Mouse (Mus musculus) neural tube, embryonic 11.5 days (tissue): ENCODE measurements around the gene Pnrc1. TPM values are rescaled to one million over a fixed set of nuclear protein-coding genes. Genes with fewer than 3 reads are reported as not detected.

Experiments used
- ATAC-seq: fragments of 200-750 bp; cut with Nextera tagmentation; 2 replicates; pipeline ENCODE4 v1.8.0; 2017; ENCODE audit warnings: moderate number of reproducible peaks, mild to moderate bottlenecking, moderate TSS enrichment, moderate library complexity; ENCODE audit not compliant: insufficient read depth, low FRiP score, low TSS enrichment
- DNase-seq: peaks from one replicate; pipeline ENCODE4 v3.0.0-alpha.2; 2015; ENCODE audit warnings: low spot score
- H3K27ac ChIP-seq: fragments of 300-500 bp; sonication (generic); 2 replicates; pipeline ENCODE4 v1.5.1; 2014; ENCODE audit warnings: low read depth, mild to moderate bottlenecking, low read length
- H3K27me3 ChIP-seq: fragments of 300-500 bp; sonication (generic); 2 replicates; pipeline ENCODE4 v1.6.1; 2014; ENCODE audit warnings: mild to moderate bottlenecking, low read length, mixed read lengths; ENCODE audit not compliant: control insufficient read depth, insufficient read depth
- H3K36me3 ChIP-seq: fragments of 300-500 bp; sonication (generic); 2 replicates; pipeline ENCODE4 v1.6.1; 2014; ENCODE audit warnings: mild to moderate bottlenecking, low read length, moderate library complexity, mixed read lengths; ENCODE audit not compliant: control insufficient read depth, insufficient read depth
- H3K4me1 ChIP-seq: fragments of 300-500 bp; sonication (generic); 2 replicates; pipeline ENCODE4 v1.6.1; 2014; ENCODE audit warnings: low read length, mixed read lengths; ENCODE audit not compliant: control insufficient read depth, insufficient read depth
- H3K4me2 ChIP-seq: fragments of 300-500 bp; sonication (generic); 2 replicates; pipeline ENCODE4 v1.6.1; 2014; ENCODE audit warnings: low read depth, mild to moderate bottlenecking, moderate library complexity
- H3K4me3 ChIP-seq: fragments of 300-500 bp; sonication (generic); 2 replicates; pipeline ENCODE4 v1.5.1; 2014; ENCODE audit warnings: low read depth, low read length
- H3K9ac ChIP-seq: fragments of 300-500 bp; sonication (generic); 2 replicates; pipeline ENCODE4 v1.6.1; 2014; ENCODE audit warnings: mild to moderate bottlenecking, low read length
- H3K9me3 ChIP-seq: fragments of 300-500 bp; sonication (generic); 2 replicates; pipeline ENCODE4 v1.6.1; 2016; ENCODE audit warnings: low read length; ENCODE audit not compliant: control insufficient read depth
- WGBS: fragments of 180-500 bp; shearing (Covaris S2); extraction: QIAGEN DNeasy Blood & Tissue Kit; methylation state at CpG from one replicate; pipeline ENCODE4 v1.1.7; 2014; 5-methylcytosine and 5-hydroxymethylcytosine counted together
- polyA plus RNA-seq: library from polyadenylated mRNA; unstranded; fragments of >200 nt; fragmentation: Nextera tagmentation; extraction: Ambion mirVana; gene quantifications from 2 replicates; pipeline ENCODE4 v1.2.1, GENCODE M21; 2014

Pnrc1 gene
- polyA plus RNA-seq, 1 experiment from 2014 or later = 88.8 TPM

DNA sequence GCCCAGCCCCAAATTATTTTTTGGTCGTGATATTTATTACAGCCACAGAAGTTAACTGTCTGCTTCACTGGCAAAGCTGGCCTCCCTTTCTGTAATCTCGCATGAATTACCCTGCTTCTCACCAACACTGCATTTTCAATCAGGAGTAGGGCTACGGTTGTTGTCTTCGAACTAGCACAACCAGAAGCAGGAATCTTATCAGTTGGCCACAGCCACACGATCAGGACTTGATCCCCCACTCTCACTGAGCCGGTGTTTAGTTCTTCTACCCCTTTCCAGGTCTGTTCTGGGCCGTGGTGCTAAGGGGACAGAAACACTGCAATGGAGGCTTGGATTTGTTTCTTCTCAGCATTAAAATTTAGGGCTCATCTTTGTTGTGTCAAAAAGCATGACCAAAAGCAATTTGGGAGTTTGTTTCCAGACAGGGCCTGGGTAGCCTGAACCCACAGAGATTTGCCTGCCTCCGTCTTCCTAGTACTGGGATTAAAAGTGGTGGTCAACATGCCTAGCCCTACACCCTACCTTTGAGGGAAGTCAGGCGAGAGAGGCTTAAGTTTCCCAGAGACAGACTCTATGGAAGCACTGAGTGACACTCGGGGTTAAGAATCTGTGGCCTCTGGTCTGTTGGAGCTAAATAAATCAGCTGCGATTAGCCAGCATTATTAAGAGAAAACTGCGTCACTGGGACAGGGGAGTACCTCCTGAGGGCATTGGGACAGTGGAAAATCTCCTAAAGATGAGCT is 46.8 kb downstream of the Pnrc1 start:
- no peak overlapping the region for H3K9ac ChIP-seq
- DNase-seq (no peak), ATAC-seq (no peak)
- 0 out of 2 replicates have a peak, but pooled peaks cover 3% of the 10 kb centered on the region for H3K4me1 ChIP-seq
- no peak overlapping the region for H3K4me3 ChIP-seq
- peaks cover 4% of the 10 kb centered on the region for H3K36me3 ChIP-seq
- H3K4me2 ChIP-seq = no peak overlapping the region
- H3K27ac ChIP-seq = no peak overlapping the region
- no peaks in the 10 kb centered on the region for H3K27me3 ChIP-seq
- 83% methylated on average over 12 of the region's 12 CpGs for WGBS
- no peaks in the 10 kb centered on the region for H3K9me3 ChIP-seq

GRCm38 (mm10) chr4:33242536-33242935 is 47.4 kb downstream of the Pnrc1 start:
- H3K4me1 ChIP-seq = 0 out of 2 replicates have a peak, but pooled peaks cover 3% of the 10 kb centered on the region
- no peak overlapping the region for H3K4me2 ChIP-seq
- peaks cover 4% of the 10 kb centered on the region for H3K36me3 ChIP-seq
- ATAC-seq = no peak
- no peak overlapping the region for H3K9ac ChIP-seq
- no peak overlapping the region for H3K4me3 ChIP-seq
- no peak for DNase-seq
- WGBS = 88% methylated on average over 5 of the region's 5 CpGs
- H3K9me3 ChIP-seq = no peaks in the 10 kb centered on the region
- no peaks in the 10 kb centered on the region for H3K27me3 ChIP-seq
- H3K27ac ChIP-seq = no peak overlapping the region

- Histone ChIP-seq H3K36me3 (no peaks in the 10 kb centered on the region), H3K4me2 (no peak overlapping the region), H3K4me3 (no peak overlapping the region), H3K4me1 (no peaks in the 10 kb centered on the region), H3K9ac (no peak overlapping the region), H3K9me3 (no peaks in the 10 kb centered on the region), H3K27me3 (no peaks in the 10 kb centered on the region), H3K27ac (no peak overlapping the region)
- DNase-seq (no peak), ATAC-seq (no peak)
- WGBS = 90% methylated on average over 18 of the region's 18 CpGs
Measured at GRCm38 (mm10) chr4:33230881-33231280, 59.1 kb downstream of the Pnrc1 start.

GRCm38 (mm10) chr4:33229639-33230038 is 60.3 kb downstream of the Pnrc1 start:
- Histone ChIP-seq H3K4me2 (no peak overlapping the region), H3K27me3 (no peaks in the 10 kb centered on the region), H3K36me3 (no peaks in the 10 kb centered on the region), H3K9ac (no peak overlapping the region), H3K4me3 (no peak overlapping the region), H3K4me1 (no peaks in the 10 kb centered on the region), H3K27ac (no peak overlapping the region), H3K9me3 (no peaks in the 10 kb centered on the region)
- DNase-seq (no peak), ATAC-seq (no peak)
- 78% methylated on average over 4 of the region's 4 CpGs for WGBS

DNA sequence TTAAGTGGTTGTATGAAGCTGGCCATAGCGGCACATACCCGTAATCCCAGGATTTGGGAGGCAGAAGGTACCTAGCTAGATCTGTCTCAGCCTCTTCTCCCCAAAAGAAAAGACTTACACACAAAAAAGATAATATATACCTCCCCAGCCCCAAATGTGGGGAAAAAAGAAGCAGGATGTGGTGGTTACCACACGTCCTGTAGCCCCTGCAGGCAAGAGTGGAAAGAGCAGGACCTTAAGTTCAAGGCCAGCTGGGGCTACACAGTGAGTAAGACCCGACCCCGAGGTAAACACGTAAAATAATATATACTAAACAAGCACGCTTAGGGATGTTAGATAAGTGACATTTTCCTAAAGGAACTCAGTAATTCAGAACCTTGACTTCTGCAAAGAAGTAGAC is 62.8 kb downstream of the Pnrc1 start:
- DNase-seq = no peak
- no peaks in the 10 kb centered on the region for H3K36me3 ChIP-seq
- no peaks in the 10 kb centered on the region for H3K27me3 ChIP-seq
- no peaks in the 10 kb centered on the region for H3K9me3 ChIP-seq
- H3K4me1 ChIP-seq = no peaks in the 10 kb centered on the region
- no peak for ATAC-seq
- 91% methylated on average over 7 of the region's 7 CpGs for WGBS
- H3K9ac ChIP-seq = no peak overlapping the region
- H3K27ac ChIP-seq = no peak overlapping the region
- H3K4me2 ChIP-seq = no peak overlapping the region
- H3K4me3 ChIP-seq = no peak overlapping the region

- 78% methylated on average over 7 of the region's 7 CpGs for WGBS
- Histone ChIP-seq H3K4me1 (no peaks in the 10 kb centered on the region), H3K4me2 (no peak overlapping the region), H3K9me3 (no peaks in the 10 kb centered on the region), H3K27ac (no peak overlapping the region), H3K36me3 (no peaks in the 10 kb centered on the region), H3K4me3 (no peak overlapping the region), H3K9ac (no peak overlapping the region), H3K27me3 (no peaks in the 10 kb centered on the region)
- ATAC-seq = no peak
- DNase-seq = no peak
Measured at GRCm38 (mm10) chr4:33224003-33224675, 65.8 kb downstream of the Pnrc1 start.

DNA sequence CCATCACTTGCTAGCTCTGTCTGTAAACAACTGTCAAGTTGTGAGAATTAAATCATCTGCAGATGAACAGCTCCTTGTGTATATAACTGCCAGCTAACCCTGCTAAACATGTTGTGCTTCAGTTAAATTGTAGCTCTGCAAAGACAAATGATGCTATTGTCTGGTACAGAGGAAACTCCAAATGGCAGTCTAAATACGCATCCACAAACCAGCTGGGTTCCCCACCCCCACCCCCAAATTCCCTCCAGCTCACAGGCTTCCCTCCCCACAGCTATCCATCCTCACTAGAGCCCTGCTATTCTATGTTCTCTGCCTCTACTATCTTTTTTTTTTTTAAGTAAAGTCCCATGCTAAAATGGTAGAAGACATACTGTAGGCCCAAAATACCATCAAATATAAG is 68.1 kb downstream of the Pnrc1 start:
- WGBS = 52% methylated on average over 1 of the region's 1 CpGs
- ATAC-seq (no peak), DNase-seq (no peak)
- Histone ChIP-seq H3K4me3 (no peak overlapping the region), H3K36me3 (no peaks in the 10 kb centered on the region), H3K9me3 (no peaks in the 10 kb centered on the region), H3K4me2 (no peak overlapping the region), H3K27me3 (no peaks in the 10 kb centered on the region), H3K27ac (no peak overlapping the region), H3K4me1 (no peaks in the 10 kb centered on the region), H3K9ac (no peak overlapping the region)

- no peaks in the 10 kb centered on the region for H3K4me1 ChIP-seq
- H3K4me2 ChIP-seq = peak within 1 kb of the TSS; percentile 100
- H3K36me3 ChIP-seq = no peaks in the 10 kb centered on the region
- H3K9me3 ChIP-seq = no peaks in the 10 kb centered on the region
- H3K4me3 ChIP-seq = peak within 1 kb of the TSS; percentile 72
- H3K27ac ChIP-seq = no peak within 1 kb of the TSS
- peak within 1 kb of the TSS; percentile 84 for H3K9ac ChIP-seq
- WGBS = 3% methylated on average over 53 of the region's 65 CpGs
- DNase-seq (peak; percentile 54), ATAC-seq (peak; percentile 66)
- no peaks in the 10 kb centered on the region for H3K27me3 ChIP-seq
Measured at GRCm38 (mm10) chr4:33208881-33209841, 80.8 kb downstream of the Pnrc1 start, which contains the start of gene Srsf12. TSS of gene Srsf12 (plus strand) at chr4:33208991.
